Comparison of ENCODE assay signal across 8 mouse cellular contexts in genomic region chr17:34119249-34120179, GRCm38 (mm10). TPM values are rescaled to one million over a fixed set of nuclear protein-coding genes. Genes with fewer than 3 reads are reported as not detected.
DNase-seq lines count a peak whose midpoint lies in the region; ATAC-seq lines count a peak whose summit lies in the region.

Gene H2-DMa (plus strand): TSS chr17:34119541.

- peak within 1 kb of the TSS; percentile 100 for H3K4me3 ChIP-seq in hindbrain, embryonic 11.5 days (ENCODE audit: low read depth, low read length)

- H3K4me1 ChIP-seq in hindbrain, embryonic 11.5 days (replicated peaks; ENCODE audit: control insufficient read depth, insufficient read depth, low read length), result peaks cover 10% of the 10 kb centered on the region

- H3K27me3 ChIP-seq in hindbrain, embryonic 11.5 days (ENCODE audit: control insufficient read depth, insufficient read depth, low read length), result no peaks in the 10 kb centered on the region

- no peaks in the 10 kb centered on the region for H3K9me3 ChIP-seq in hindbrain, embryonic 11.5 days (ENCODE audit: control insufficient read depth, low read length)

- DNase-seq in Muller cell, postnatal 12 days (ENCODE audit: inconsistent ontology term), result peak; percentile 99
- DNase-seq in cerebellum, adult 9-11 months, result peak; percentile 100
- DNase-seq in frontal cortex, adult 2 months (ENCODE audit: extremely low spot score in 1 of 2, low spot score in 1 of 2), result peak; percentile 99
- peak; percentile 99 for DNase-seq in hindbrain, embryonic 11.5 days (ENCODE audit: low spot score)
- peak; percentile 99 for DNase-seq in layer of hippocampus, postnatal 10 days (ENCODE audit: low spot score in 2 of 2)
- DNase-seq in lung, postnatal 10 days, result peak; percentile 99
- DNase-seq in ovary, postnatal 36 days (ENCODE audit: low spot score), result peak; percentile 98
- DNase-seq in thymus, postnatal 25 days, result peak; percentile 99

- under 1% methylated on average over 96 of the region's 96 CpGs for WGBS in hindbrain, embryonic 11.5 days

- H3K4me2 ChIP-seq in hindbrain, embryonic 11.5 days (replicated peaks; ENCODE audit: low read depth, low read length), result peak within 1 kb of the TSS; percentile 95

- ATAC-seq in hindbrain, embryonic 11.5 days (ENCODE audit: low FRiP score), result peak; percentile 68

- H3K27ac ChIP-seq in hindbrain, embryonic 11.5 days (ENCODE audit: low read depth, low read length), result peak within 1 kb of the TSS; percentile 100

- H3K36me3 ChIP-seq in hindbrain, embryonic 11.5 days (ENCODE audit: control insufficient read depth, insufficient read depth, low read length), result peaks cover 17% of the 10 kb centered on the region

- peak within 1 kb of the TSS; percentile 97 for H3K9ac ChIP-seq in hindbrain, embryonic 11.5 days (ENCODE audit: low read depth, low read length)

RNA-seq across cellular contexts. Expression of gene H2-DMa, which starts in this region (rescaled TPM):
- 26.3 and 26.8 TPM in 2 replicates for polyA plus RNA-seq in frontal cortex, adult 2 months (2012; rRNA removed)
- 8.6 and 13.8 TPM in 2 replicates for polyA plus RNA-seq in hindbrain, embryonic 11.5 days (2014; fragmentation: Nextera tagmentation; extraction: Ambion mirVana)
- 10 to 100 TPM; 34.4 to 38.6 TPM for total RNA-seq in layer of hippocampus, postnatal 10 days (2021)

Comparison
In these comparisons a context has a peak if more than half of its experiments do, and no peak if none do; other contexts are left out.
1. Peak in every context shown above with its lines: DNase-seq, ATAC-seq, H3K4me3 ChIP-seq and H3K27ac ChIP-seq.